Mouse (Mus musculus) kidney, embryonic 15.5 days (tissue): ENCODE results near the gene Cxcl16. TPM values are rescaled to one million over a fixed set of nuclear protein-coding genes. Genes with fewer than 3 reads are reported as not detected.
"Not testable (repeated sequence)": the region's sequence is repeated elsewhere in the genome, so short reads cannot be mapped to it uniquely, and the experiment has no call there.

Experiments
- ATAC-seq: fragments of 200-750 bp; cut with Nextera tagmentation; replicated peaks from 2 replicates; pipeline ENCODE4 v1.8.0; 2017; ENCODE audit warnings: moderate TSS enrichment; ENCODE audit not compliant: low FRiP score
- H3K27ac ChIP-seq: fragments of 300-500 bp; sonication (generic); 2 replicates; pipeline ENCODE4 v1.5.1; 2015; ENCODE audit warnings: mild to moderate bottlenecking, inconsistent platforms
- H3K27me3 ChIP-seq: fragments of 300-500 bp; sonication (generic); 2 replicates; pipeline ENCODE4 v1.6.1; 2015; ENCODE audit warnings: inconsistent platforms
- H3K36me3 ChIP-seq: fragments of 300-500 bp; sonication (generic); 2 replicates; pipeline ENCODE4 v1.6.1; 2015; ENCODE audit warnings: inconsistent platforms
- H3K4me1 ChIP-seq: fragments of 300-500 bp; sonication (generic); 2 replicates; pipeline ENCODE4 v1.6.1; 2015; ENCODE audit warnings: inconsistent platforms
- H3K4me2 ChIP-seq: fragments of 300-500 bp; sonication (generic); 2 replicates; pipeline ENCODE4 v1.6.1; 2015; ENCODE audit warnings: moderate library complexity, mild to moderate bottlenecking, inconsistent platforms
- H3K4me3 ChIP-seq: fragments of 300-500 bp; sonication (generic); replicated peaks from 2 replicates; pipeline ENCODE4 v1.5.1; 2015; ENCODE audit warnings: mild to moderate bottlenecking, inconsistent platforms
- H3K9ac ChIP-seq: fragments of 300-500 bp; sonication (generic); 2 replicates; pipeline ENCODE4 v1.6.1; 2015; ENCODE audit warnings: mild to moderate bottlenecking, inconsistent platforms
- H3K9me3 ChIP-seq: fragments of 300-500 bp; sonication (generic); replicated peaks from 2 replicates; pipeline ENCODE4 v1.6.1; 2016; ENCODE audit warnings: inconsistent platforms
- WGBS: fragments of 180-500 bp; shearing (Covaris S2); methylation state at CpG from one replicate; pipeline ENCODE4 v1.1.7; 2015; ENCODE audit warnings: mixed read lengths; 5-methylcytosine and 5-hydroxymethylcytosine counted together
- polyA plus RNA-seq: library from polyadenylated mRNA; unstranded; fragments of >200 nt; fragmentation: Nextera tagmentation; extraction: Ambion mirVana; gene quantifications from 2 replicates; pipeline ENCODE4 v1.2.1, GENCODE M21; 2015

The Cxcl16 gene
- polyA plus RNA-seq, 1 experiment from 2014 or later, result 6.9 TPM

- H3K4me3 ChIP-seq, H3K9ac ChIP-seq, ATAC-seq, H3K27ac ChIP-seq, H3K36me3 ChIP-seq, H3K9me3 ChIP-seq, H3K27me3 ChIP-seq, H3K4me2 ChIP-seq: not testable (repeated sequence)
- peaks cover 26% of the 10 kb centered on the region for H3K4me1 ChIP-seq
- WGBS, result 73% methylated on average over 5 of the region's 5 CpGs
Observed at GRCm38 (mm10) chr11:70473291-70473690, 13.5 kb upstream of the Cxcl16 start.

GRCm38 (mm10) chr11:70472716-70473115, 12.9 kb upstream of the Cxcl16 start:
- H3K27me3 ChIP-seq, result no peaks in the 10 kb centered on the region
- H3K36me3 ChIP-seq, result no peaks in the 10 kb centered on the region
- no peak overlapping the region for H3K4me2 ChIP-seq
- H3K9ac ChIP-seq, result no peak overlapping the region
- no peak for ATAC-seq
- H3K4me3 ChIP-seq, result no peak overlapping the region
- H3K4me1 ChIP-seq, result peaks cover 29% of the 10 kb centered on the region
- H3K9me3 ChIP-seq, result no peaks in the 10 kb centered on the region
- H3K27ac ChIP-seq, result peak overlapping the region; percentile 45; the same call in 1 of the 2 replicates

GRCm38 (mm10) chr11:70469764-70470163, 10.0 kb upstream of the Cxcl16 start:
- no peak for ATAC-seq
- H3K4me3 ChIP-seq, result no peak overlapping the region
- H3K36me3 ChIP-seq, result no peaks in the 10 kb centered on the region
- H3K9me3 ChIP-seq, result no peaks in the 10 kb centered on the region
- no peak overlapping the region for H3K4me2 ChIP-seq
- H3K27ac ChIP-seq, result no peak overlapping the region
- peaks cover 24% of the 10 kb centered on the region for H3K27me3 ChIP-seq
- WGBS, result 91% methylated on average over 3 of the region's 3 CpGs
- H3K9ac ChIP-seq, result no peak overlapping the region
- peaks cover 35% of the 10 kb centered on the region for H3K4me1 ChIP-seq

DNA sequence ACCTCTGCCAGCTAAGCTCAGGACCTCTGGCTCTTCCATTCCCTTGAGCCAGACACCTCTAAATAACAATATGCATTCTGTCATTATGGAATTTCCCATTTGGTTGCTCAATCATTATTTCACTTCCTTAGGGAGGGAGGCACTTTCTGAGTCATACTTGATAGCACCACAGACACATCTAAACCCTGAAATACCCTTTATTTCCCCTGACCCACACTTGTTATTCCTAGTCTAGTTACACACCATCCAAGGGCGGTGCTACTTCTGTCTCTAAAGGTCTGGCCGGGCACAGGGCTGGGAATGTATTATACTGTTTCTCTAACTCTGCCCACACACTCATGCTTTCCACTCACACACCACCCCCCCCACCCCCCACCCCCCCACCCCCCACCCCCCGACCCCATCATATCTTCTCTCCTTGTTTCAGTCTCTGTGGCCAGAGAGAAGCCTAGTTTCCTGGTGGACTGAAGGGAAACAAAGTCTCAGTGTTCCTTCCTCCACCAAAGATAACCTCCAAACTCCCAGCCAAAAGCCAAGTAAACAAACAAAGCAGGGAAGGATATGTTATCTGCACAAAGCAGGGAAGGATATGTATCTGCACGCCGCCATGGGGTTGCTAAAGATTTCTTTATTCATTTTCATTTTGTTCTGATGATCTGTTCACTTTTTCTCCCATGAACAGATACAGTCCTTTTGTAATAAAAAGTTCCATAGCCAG, 8.3 kb upstream of the Cxcl16 start:
- no peaks in the 10 kb centered on the region for H3K9me3 ChIP-seq
- H3K4me2 ChIP-seq, result no peak overlapping the region
- H3K27me3 ChIP-seq, result peaks cover 40% of the 10 kb centered on the region
- 83% methylated on average over 5 of the region's 5 CpGs for WGBS
- no peak for ATAC-seq
- H3K27ac ChIP-seq, result no peak overlapping the region
- H3K9ac ChIP-seq, result no peak overlapping the region
- peaks cover 36% of the 10 kb centered on the region for H3K4me1 ChIP-seq
- H3K4me3 ChIP-seq, result no peak overlapping the region
- no peaks in the 10 kb centered on the region for H3K36me3 ChIP-seq

DNA sequence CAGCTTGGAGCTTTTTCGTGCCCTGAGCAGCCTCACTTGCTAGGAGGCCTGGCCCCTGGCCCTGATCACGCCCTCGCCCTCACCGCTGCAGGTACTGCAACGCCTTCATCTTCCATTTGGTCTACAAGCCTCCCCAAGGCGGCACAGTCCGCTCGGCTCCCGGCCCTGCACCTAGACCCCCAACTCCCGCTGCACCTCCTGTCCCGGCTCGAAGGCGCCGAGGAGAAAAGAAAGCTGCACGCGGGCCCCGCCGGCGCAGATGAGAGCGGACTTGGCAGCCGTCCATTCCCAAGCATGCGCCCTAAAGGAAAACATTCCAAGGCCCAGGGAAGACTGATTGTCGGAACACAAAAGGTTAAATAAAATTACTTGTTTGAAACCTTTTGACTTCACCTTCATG, 6.0 kb upstream of the Cxcl16 start:
- Histone ChIP-seq H3K9me3 (no peaks in the 10 kb centered on the region), H3K9ac (peak overlapping the region; percentile 15; the same call in 1 of the 2 replicates), H3K4me2 (peak overlapping the region; percentile 61), H3K27ac (no peak overlapping the region), H3K4me1 (peaks cover 32% of the 10 kb centered on the region), H3K36me3 (no peaks in the 10 kb centered on the region), H3K27me3 (peaks cover 48% of the 10 kb centered on the region), H3K4me3 (peak overlapping the region; percentile 33)
- 12% methylated on average over 23 of the region's 23 CpGs for WGBS
- no peak for ATAC-seq

GRCm38 (mm10) chr11:70465211-70465610, 5.4 kb upstream of the Cxcl16 start:
- Histone ChIP-seq H3K9ac (0 out of 2 replicates have a peak overlapping the region, but pooled peaks have one; percentile 15), H3K4me1 (peaks cover 32% of the 10 kb centered on the region), H3K4me2 (peak overlapping the region; percentile 61), H3K27ac (no peak overlapping the region), H3K4me3 (peak overlapping the region; percentile 33), H3K27me3 (peaks cover 55% of the 10 kb centered on the region), H3K36me3 (no peaks in the 10 kb centered on the region), H3K9me3 (no peaks in the 10 kb centered on the region)
- ATAC-seq, result no peak
- 29% methylated on average over 16 of the region's 16 CpGs for WGBS

DNA sequence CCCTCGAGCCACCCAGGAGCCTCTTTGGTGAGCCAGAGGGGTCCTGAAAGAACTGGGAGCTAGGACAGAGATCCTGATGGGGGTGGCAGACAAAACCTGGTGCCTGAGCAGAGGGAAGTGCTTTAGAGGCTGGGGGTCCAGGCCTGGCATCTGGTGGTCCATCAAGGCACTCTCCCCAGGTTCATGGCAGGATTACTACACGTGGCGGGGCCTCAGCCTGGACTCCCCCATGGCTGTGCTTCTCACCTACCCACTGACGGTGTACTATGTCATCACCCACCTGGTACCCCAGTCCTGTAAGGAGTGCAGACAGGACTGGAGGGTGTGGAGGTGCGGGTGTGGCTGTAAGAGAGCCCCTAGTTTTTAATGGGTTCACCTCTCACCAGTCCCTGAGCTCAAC, 4.2 kb upstream of the Cxcl16 start:
- H3K4me2 ChIP-seq, result no peak overlapping the region
- no peaks in the 10 kb centered on the region for H3K9me3 ChIP-seq
- H3K9ac ChIP-seq, result no peak overlapping the region
- no peak for ATAC-seq
- no peak overlapping the region for H3K4me3 ChIP-seq
- peaks cover 66% of the 10 kb centered on the region for H3K27me3 ChIP-seq
- no peak overlapping the region for H3K27ac ChIP-seq
- 66% methylated on average over 5 of the region's 5 CpGs for WGBS
- peaks cover 39% of the 10 kb centered on the region for H3K4me1 ChIP-seq
- H3K36me3 ChIP-seq, result no peaks in the 10 kb centered on the region

DNA sequence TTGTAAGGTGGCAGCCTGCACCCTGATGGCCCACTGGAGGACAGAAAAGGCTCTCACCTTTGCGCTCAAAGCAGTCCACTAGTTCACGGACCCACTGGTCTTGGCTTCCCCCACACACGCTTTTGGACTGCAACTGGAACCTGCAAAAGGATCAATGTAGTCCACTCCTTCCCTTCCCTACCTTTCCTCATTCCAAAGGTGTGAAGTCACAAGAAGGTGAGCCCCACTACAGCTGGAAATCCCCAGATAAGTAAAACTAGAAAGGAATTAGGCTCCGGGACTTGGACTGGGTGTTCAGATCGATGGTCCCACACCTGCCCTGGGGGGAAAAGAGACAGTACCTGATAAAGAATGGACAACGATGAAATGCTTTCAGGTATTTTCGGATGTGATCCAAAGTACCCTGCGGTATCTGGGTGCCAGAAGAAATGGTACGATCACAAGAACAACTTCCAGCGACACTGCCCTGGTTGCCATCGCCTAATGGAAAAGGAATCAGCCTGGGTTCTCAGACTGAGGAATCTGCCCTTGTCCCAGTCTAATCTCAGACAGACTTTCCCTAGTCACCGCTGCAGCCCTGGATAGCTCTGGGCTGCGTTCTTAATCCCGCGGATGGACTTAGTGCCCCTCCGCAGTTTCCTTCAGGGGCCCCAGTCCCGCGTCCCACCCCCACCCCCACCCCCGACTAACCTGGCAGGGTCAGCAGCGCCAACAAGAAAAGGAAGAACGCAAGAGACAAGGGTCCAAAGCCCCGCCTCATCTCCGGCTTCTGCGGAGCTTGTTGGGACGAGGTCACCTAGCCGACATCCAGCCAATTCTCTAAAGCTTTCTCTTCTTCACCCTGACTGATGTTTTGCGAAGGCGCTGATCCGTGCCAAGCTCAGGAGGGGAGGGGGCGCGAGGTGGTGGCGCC, 840 bp downstream of the Cxcl16 start, which contains the start of gene Zmynd15:
TSS of gene Zmynd15 (plus strand) at position 746 of the 913 bp plus-strand sequence.
- 17% methylated on average over 32 of the region's 32 CpGs for WGBS

DNA sequence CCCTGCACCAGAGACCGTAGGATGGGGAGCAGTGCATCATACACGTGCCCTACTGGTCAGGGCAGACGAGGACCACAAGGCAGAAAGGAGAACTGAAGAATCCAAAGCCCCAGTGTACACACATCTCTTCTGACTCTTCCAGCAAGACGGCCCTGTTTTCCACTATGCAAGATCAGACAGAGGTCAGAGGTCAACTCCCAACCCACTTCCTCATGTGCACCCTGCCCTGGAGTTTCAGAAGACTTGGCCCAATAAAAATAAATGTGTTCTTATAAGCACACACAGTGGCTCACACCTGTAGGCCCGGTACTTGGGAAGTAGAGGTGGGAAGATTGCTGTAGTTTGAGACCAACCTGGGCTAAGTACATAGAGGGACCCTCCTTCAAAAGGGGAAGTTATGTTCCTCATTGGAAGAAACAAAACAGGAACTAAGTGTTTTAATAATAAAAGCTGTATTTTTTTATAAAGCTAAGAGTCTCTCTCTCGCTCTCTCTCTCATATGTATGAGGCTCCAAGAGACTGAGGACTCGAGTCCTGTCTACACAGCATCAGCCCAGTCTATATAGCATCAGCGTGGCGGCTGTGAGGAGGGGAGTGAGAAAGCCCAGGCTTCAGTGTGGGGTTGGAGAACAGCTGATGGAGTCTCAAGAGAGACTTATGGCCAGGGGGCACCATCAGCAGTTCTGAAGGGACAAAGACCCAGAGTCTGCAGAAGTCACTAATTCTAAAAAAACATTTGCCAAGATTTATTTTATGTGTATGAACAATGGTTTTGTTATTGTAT, 6.3 kb downstream of the Cxcl16 start:
- Histone ChIP-seq H3K9ac (no peak overlapping the region), H3K4me3 (no peak overlapping the region), H3K9me3 (no peaks in the 10 kb centered on the region), H3K27me3 (peaks cover under 1% of the 10 kb centered on the region), H3K27ac (no peak overlapping the region), H3K4me1 (peaks cover 21% of the 10 kb centered on the region), H3K36me3 (peaks cover 8% of the 10 kb centered on the region), H3K4me2 (peak overlapping the region; percentile 73)
- no peak for ATAC-seq
- 86% methylated on average over 9 of the region's 9 CpGs for WGBS

More for the DNA sequence above, 840 bp downstream of the Cxcl16 start, which contains the start of gene Zmynd15:
- 0 out of 2 replicates have a peak, but pooled peaks have one; percentile 24 for ATAC-seq
- Histone ChIP-seq H3K4me1 (peaks cover 17% of the 10 kb centered on the region), H3K9ac (peak within 1 kb of the TSS; percentile 44), H3K4me2 (peak within 1 kb of the TSS; percentile 90), H3K36me3 (no peaks in the 10 kb centered on the region), H3K27ac (no peak within 1 kb of the TSS), H3K4me3 (peak within 1 kb of the TSS; percentile 53), H3K9me3 (no peaks in the 10 kb centered on the region), H3K27me3 (peaks cover 39% of the 10 kb centered on the region)

GRCm38 (mm10) chr11:70451797-70452498, 7.8 kb downstream of the Cxcl16 start, which contains the start of gene Med11:
Gene Med11, plus strand, starts transcription at chr11:70451919.
- Histone ChIP-seq H3K4me1 (peaks cover 21% of the 10 kb centered on the region), H3K27ac (peak within 1 kb of the TSS; percentile 97), H3K36me3 (peaks cover 8% of the 10 kb centered on the region), H3K4me2 (peak within 1 kb of the TSS; percentile 73), H3K4me3 (peak within 1 kb of the TSS; percentile 64), H3K27me3 (no peaks in the 10 kb centered on the region), H3K9me3 (no peaks in the 10 kb centered on the region), H3K9ac (peak within 1 kb of the TSS; percentile 73)
- peak; percentile 98 for ATAC-seq
- under 1% methylated on average over 46 of the region's 46 CpGs for WGBS

- no peak overlapping the region for H3K4me2 ChIP-seq
- no peak for ATAC-seq
Observed at GRCm38 (mm10) chr11:70450926-70451325, 8.9 kb downstream of the Cxcl16 start.

More at GRCm38 (mm10) chr11:70450926-70451325, 8.9 kb downstream of the Cxcl16 start:
- no peaks in the 10 kb centered on the region for H3K9me3 ChIP-seq
- no peaks in the 10 kb centered on the region for H3K27me3 ChIP-seq
- peaks cover 21% of the 10 kb centered on the region for H3K4me1 ChIP-seq
- H3K27ac ChIP-seq, result no peak overlapping the region
- peaks cover 8% of the 10 kb centered on the region for H3K36me3 ChIP-seq
- 85% methylated on average over 2 of the region's 2 CpGs for WGBS
- H3K4me3 ChIP-seq, result no peak overlapping the region
- H3K9ac ChIP-seq, result no peak overlapping the region
